Mouse (Mus musculus) hindbrain, embryonic 14.5 days (tissue): ENCODE results near the gene Gpr157. TPM values are rescaled to one million over a fixed set of nuclear protein-coding genes. Genes with fewer than 3 reads are reported as not detected.

Source experiments
- ATAC-seq: fragments of 200-750 bp; cut with Nextera tagmentation; 2 replicates; pipeline ENCODE4 v1.8.0; 2017; ENCODE audit warnings: moderate number of reproducible peaks, mild to moderate bottlenecking, moderate TSS enrichment, moderate library complexity; ENCODE audit not compliant: low FRiP score
- DNase-seq: peaks from one replicate; pipeline ENCODE4 v3.0.0-alpha.2; 2015; ENCODE audit warnings: low spot score
- H3K27ac ChIP-seq: fragments of 300-500 bp; sonication (generic); 2 replicates; pipeline ENCODE4 v1.5.1; 2014; ENCODE audit warnings: mild to moderate bottlenecking, moderate library complexity
- H3K27me3 ChIP-seq: fragments of 300-500 bp; sonication (generic); 2 replicates; pipeline ENCODE4 v1.6.1; 2014; ENCODE audit warnings: mild to moderate bottlenecking, low read length, mixed read lengths; ENCODE audit not compliant: control insufficient read depth, insufficient read depth
- H3K36me3 ChIP-seq: fragments of 300-500 bp; sonication (generic); replicated peaks from 2 replicates; pipeline ENCODE4 v1.6.1; 2014; ENCODE audit not compliant: control insufficient read depth, insufficient read depth
- H3K4me1 ChIP-seq: fragments of 300-500 bp; sonication (generic); replicated peaks from 2 replicates; pipeline ENCODE4 v1.6.1; 2014; ENCODE audit warnings: antibody characterized with exemption, low read length, mixed read lengths; ENCODE audit not compliant: control insufficient read depth, insufficient read depth
- H3K4me2 ChIP-seq: fragments of 300-500 bp; sonication (generic); replicated peaks from 2 replicates; pipeline ENCODE4 v1.6.1; 2014; ENCODE audit warnings: mild to moderate bottlenecking, moderate library complexity
- H3K4me3 ChIP-seq: fragments of 300-500 bp; sonication (generic); replicated peaks from 2 replicates; pipeline ENCODE4 v1.5.1; 2014; ENCODE audit warnings: mild to moderate bottlenecking, low read length
- H3K9ac ChIP-seq: fragments of 300-500 bp; sonication (generic); 2 replicates; pipeline ENCODE4 v1.6.1; 2014
- H3K9me3 ChIP-seq: fragments of 300-500 bp; sonication (generic); 2 replicates; pipeline ENCODE4 v1.6.1; 2016; ENCODE audit warnings: low read length; ENCODE audit not compliant: control insufficient read depth
- WGBS: fragments of 180-500 bp; shearing (Covaris S2); extraction: QIAGEN DNeasy Blood & Tissue Kit; methylation state at CpG from one replicate; pipeline ENCODE4 v1.1.7; 2014; 5-methylcytosine and 5-hydroxymethylcytosine counted together
- polyA plus RNA-seq: library from polyadenylated mRNA; unstranded; fragments of >200 nt; fragmentation: Nextera tagmentation; extraction: Ambion mirVana; gene quantifications from 2 replicates; pipeline ENCODE4 v1.2.1, GENCODE M21; 2014

Gpr157 gene
- polyA plus RNA-seq, 1 experiment from 2014 or later: 0.33 TPM

GRCm38 (mm10) chr4:150117311-150117710, 30.1 kb downstream of the Gpr157 start:
- no peak for ATAC-seq
- no peaks in the 10 kb centered on the region for H3K9me3 ChIP-seq
- no peak overlapping the region for H3K9ac ChIP-seq
- no peaks in the 10 kb centered on the region for H3K36me3 ChIP-seq
- no peak overlapping the region for H3K4me2 ChIP-seq
- H3K27me3 ChIP-seq: no peaks in the 10 kb centered on the region
- no peak overlapping the region for H3K4me3 ChIP-seq
- H3K27ac ChIP-seq: no peak overlapping the region
- DNase-seq: peak; percentile 51
- no peaks in the 10 kb centered on the region; the same call in 1 of the 2 replicates for H3K4me1 ChIP-seq
- WGBS: 43% methylated on average over 5 of the region's 5 CpGs

GRCm38 (mm10) chr4:150118163-150118562, 31.0 kb downstream of the Gpr157 start:
- Histone ChIP-seq H3K9me3 (no peaks in the 10 kb centered on the region), H3K27ac (no peak overlapping the region), H3K36me3 (no peaks in the 10 kb centered on the region), H3K4me1 (no peaks in the 10 kb centered on the region; the same call in 1 of the 2 replicates), H3K9ac (no peak overlapping the region), H3K27me3 (no peaks in the 10 kb centered on the region), H3K4me3 (no peak overlapping the region), H3K4me2 (no peak overlapping the region)
- ATAC-seq (no peak), DNase-seq (no peak)
- 71% methylated on average over 6 of the region's 6 CpGs for WGBS

GRCm38 (mm10) chr4:150119055-150119454, 31.9 kb downstream of the Gpr157 start, which contains the start of gene Slc2a5:
Gene Slc2a5, plus strand, starts transcription at chr4:150119283.
- Histone ChIP-seq H3K27ac (no peak within 1 kb of the TSS), H3K27me3 (no peaks in the 10 kb centered on the region), H3K9me3 (no peaks in the 10 kb centered on the region), H3K36me3 (no peaks in the 10 kb centered on the region), H3K4me1 (no peaks in the 10 kb centered on the region; the same call in 1 of the 2 replicates), H3K4me3 (no peak within 1 kb of the TSS), H3K9ac (no peak within 1 kb of the TSS), H3K4me2 (peak within 1 kb of the TSS; percentile 39)
- ATAC-seq (no peak), DNase-seq (no peak)
- 10% methylated on average over 12 of the region's 15 CpGs for WGBS

GRCm38 (mm10) chr4:150119640-150120039, 32.5 kb downstream of the Gpr157 start:
- no peak overlapping the region for H3K27ac ChIP-seq
- no peak overlapping the region for H3K4me3 ChIP-seq
- H3K9me3 ChIP-seq: no peaks in the 10 kb centered on the region
- H3K4me2 ChIP-seq: peak overlapping the region; percentile 39; the same call in 1 of the 2 replicates
- H3K36me3 ChIP-seq: no peaks in the 10 kb centered on the region
- DNase-seq (no peak), ATAC-seq (no peak)
- H3K9ac ChIP-seq: no peak overlapping the region
- no peaks in the 10 kb centered on the region for H3K27me3 ChIP-seq
- H3K4me1 ChIP-seq: no peaks in the 10 kb centered on the region; the same call in 1 of the 2 replicates
- WGBS: 57% methylated on average over 14 of the region's 14 CpGs

GRCm38 (mm10) chr4:150120173-150120833, 33.1 kb downstream of the Gpr157 start:
- Histone ChIP-seq H3K4me2 (no peak overlapping the region), H3K27me3 (no peaks in the 10 kb centered on the region), H3K36me3 (no peaks in the 10 kb centered on the region), H3K4me1 (no peaks in the 10 kb centered on the region; the same call in 1 of the 2 replicates), H3K4me3 (no peak overlapping the region), H3K27ac (no peak overlapping the region), H3K9me3 (no peaks in the 10 kb centered on the region), H3K9ac (no peak overlapping the region)
- 49% methylated on average over 15 of the region's 15 CpGs for WGBS
- no peak for DNase-seq
- no peak; the same call in 1 of the 2 replicates for ATAC-seq

GRCm38 (mm10) chr4:150121430-150121829, 34.3 kb downstream of the Gpr157 start:
- ATAC-seq (no peak), DNase-seq (no peak)
- WGBS: 71% methylated on average over 8 of the region's 8 CpGs

GRCm38 (mm10) chr4:150122476-150122875, 35.3 kb downstream of the Gpr157 start:
- WGBS: 58% methylated on average over 3 of the region's 3 CpGs
- no peak for ATAC-seq
- no peaks in the 10 kb centered on the region for H3K36me3 ChIP-seq

More at GRCm38 (mm10) chr4:150121430-150121829, 34.3 kb downstream of the Gpr157 start:
- Histone ChIP-seq H3K27me3 (no peaks in the 10 kb centered on the region), H3K27ac (no peak overlapping the region), H3K9ac (no peak overlapping the region), H3K36me3 (no peaks in the 10 kb centered on the region), H3K4me2 (no peak overlapping the region), H3K4me3 (no peak overlapping the region), H3K9me3 (no peaks in the 10 kb centered on the region), H3K4me1 (no peaks in the 10 kb centered on the region; the same call in 1 of the 2 replicates)

GRCm38 (mm10) chr4:150126373-150126772, 39.2 kb downstream of the Gpr157 start:
- H3K9ac ChIP-seq: no peak overlapping the region
- no peaks in the 10 kb centered on the region for H3K9me3 ChIP-seq
- H3K4me1 ChIP-seq: no peaks in the 10 kb centered on the region
- H3K36me3 ChIP-seq: no peaks in the 10 kb centered on the region
- ATAC-seq: no peak
- H3K27ac ChIP-seq: no peak overlapping the region
- H3K4me2 ChIP-seq: no peak overlapping the region
- no peaks in the 10 kb centered on the region for H3K27me3 ChIP-seq
- DNase-seq: no peak
- no peak overlapping the region for H3K4me3 ChIP-seq
- WGBS: 88% methylated on average over 5 of the region's 5 CpGs

More at GRCm38 (mm10) chr4:150122476-150122875, 35.3 kb downstream of the Gpr157 start:
- DNase-seq: no peak
- Histone ChIP-seq H3K27me3 (no peaks in the 10 kb centered on the region), H3K4me3 (no peak overlapping the region), H3K27ac (no peak overlapping the region), H3K9me3 (no peaks in the 10 kb centered on the region), H3K4me2 (no peak overlapping the region), H3K4me1 (no peaks in the 10 kb centered on the region; the same call in 1 of the 2 replicates), H3K9ac (no peak overlapping the region)

GRCm38 (mm10) chr4:150127894-150128293, 40.7 kb downstream of the Gpr157 start:
- H3K36me3 ChIP-seq: no peaks in the 10 kb centered on the region
- H3K27me3 ChIP-seq: no peaks in the 10 kb centered on the region
- H3K9me3 ChIP-seq: no peaks in the 10 kb centered on the region
- H3K27ac ChIP-seq: no peak overlapping the region
- no peak for ATAC-seq
- H3K9ac ChIP-seq: no peak overlapping the region
- H3K4me3 ChIP-seq: no peak overlapping the region
- WGBS: 92% methylated on average over 7 of the region's 7 CpGs
- H3K4me2 ChIP-seq: no peak overlapping the region
- H3K4me1 ChIP-seq: no peaks in the 10 kb centered on the region
- no peak for DNase-seq
